Mouse (Mus musculus): ENCODE data around the gene Gstm1.
"Not testable (repeated sequence)": the region's sequence is repeated elsewhere in the genome, so short reads cannot be mapped to it uniquely, and the experiment has no call there.

DNA sequence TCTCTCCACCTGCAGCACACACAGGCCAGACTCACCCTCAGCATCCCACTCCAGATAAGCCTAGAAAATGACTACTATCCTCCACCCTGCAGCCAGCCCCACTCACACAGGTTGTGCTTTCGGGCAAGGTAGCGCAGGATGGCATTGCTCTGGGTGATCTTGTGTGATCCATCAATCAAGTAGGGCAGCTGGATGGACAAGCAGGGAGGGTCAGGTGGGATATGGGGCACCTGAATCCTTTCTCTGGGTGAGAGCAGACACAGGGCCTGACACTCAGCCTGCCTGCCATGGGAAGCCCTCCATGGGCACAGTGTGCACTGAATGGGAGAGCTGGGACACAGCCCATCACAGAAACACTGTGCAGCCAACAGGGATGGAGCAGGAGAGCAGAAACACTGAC is 32.6 kb downstream of the Gstm1 start:
- TF ChIP-seq CTCF (IDR thresholded peaks at IDR 0.05; ENCODE audit: insufficient read depth, low read length); POLR2A (IDR thresholded peaks at IDR 0.05; ENCODE audit: borderline replicate concordance, extremely low read depth, low read depth, low read length): not testable (repeated sequence)
